Mouse (Mus musculus) kidney, adult 9 months (tissue): ENCODE measurements around the gene Acap1.

Source experiments
- DNase-seq: peaks from one replicate; pipeline ENCODE4 v3.0.0; 2022

The Acap1 gene

DNA sequence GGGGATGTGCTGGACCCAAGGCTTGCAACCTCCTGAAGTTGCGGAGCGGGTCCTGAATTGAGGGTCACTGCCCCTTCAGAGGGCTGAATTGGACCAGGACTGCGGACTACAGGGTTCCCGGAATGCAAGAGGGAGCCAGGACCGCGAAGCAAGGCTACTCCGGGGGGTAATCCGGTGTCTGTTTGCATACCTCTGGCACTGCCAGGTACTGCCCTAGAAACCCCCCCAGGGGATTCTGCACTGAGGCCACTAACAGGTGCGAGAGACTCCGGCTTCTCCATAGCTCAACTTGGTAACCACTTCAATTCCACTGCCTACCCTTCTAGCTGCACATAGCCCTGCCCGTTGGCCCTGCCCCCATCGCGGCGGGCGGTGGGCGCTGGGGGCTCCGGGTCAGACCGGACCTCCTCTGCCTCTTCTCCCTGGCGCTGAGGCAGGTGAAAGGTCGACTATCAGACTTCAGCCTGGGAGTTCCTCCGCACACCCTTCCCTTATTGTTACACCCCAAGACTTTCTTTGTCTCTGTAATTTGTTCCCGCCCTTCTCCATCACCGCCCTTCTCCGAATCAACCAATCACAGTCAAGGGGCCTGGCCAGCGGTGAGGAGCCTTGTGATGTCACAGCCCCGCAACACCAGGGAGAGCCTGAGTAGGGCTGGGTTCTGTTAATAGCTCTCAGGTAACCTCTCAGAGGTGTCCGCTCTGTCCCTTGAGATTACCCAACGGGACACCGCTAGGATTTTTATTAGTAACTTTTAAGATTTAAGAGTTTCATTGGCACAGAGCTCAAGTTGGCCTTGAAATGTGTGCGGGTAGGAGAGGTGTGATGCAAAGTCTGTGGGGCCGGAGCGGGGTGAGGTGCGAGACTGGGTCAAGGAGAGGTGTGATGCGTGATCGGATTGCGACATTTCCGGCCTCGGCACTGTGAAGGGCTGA, 5.4 kb upstream of the Acap1 start, which contains the start of the genes 2810408A11Rik and Neurl4:
2810408A11Rik (minus strand) TSS at position 517 of the 935 bp plus-strand sequence.
Neurl4 (plus strand) TSS at position 602 of the 935 bp plus-strand sequence.
- DNase-seq = peak; percentile 96

DNA sequence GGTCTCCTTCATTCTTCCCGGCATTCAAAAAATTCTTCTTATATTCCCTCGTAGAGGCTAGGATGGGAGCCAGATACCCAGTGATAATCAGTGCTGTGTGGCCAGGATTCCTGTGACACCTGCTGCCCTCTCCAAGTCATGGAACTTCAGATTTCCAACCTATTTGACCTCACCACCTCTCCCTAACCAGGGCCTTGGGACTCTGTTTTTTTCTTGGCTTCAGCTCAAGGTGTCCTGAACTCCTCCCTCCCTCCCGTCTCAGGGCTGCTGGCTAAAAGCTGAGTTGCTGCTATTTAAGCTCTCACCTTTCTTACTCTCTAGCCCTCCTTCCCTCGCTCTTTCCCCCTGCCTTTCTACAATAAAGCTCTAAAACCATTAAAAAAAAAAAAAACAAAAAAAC, 4.5 kb upstream of the Acap1 start:
- DNase-seq = peak; percentile 66

DNA sequence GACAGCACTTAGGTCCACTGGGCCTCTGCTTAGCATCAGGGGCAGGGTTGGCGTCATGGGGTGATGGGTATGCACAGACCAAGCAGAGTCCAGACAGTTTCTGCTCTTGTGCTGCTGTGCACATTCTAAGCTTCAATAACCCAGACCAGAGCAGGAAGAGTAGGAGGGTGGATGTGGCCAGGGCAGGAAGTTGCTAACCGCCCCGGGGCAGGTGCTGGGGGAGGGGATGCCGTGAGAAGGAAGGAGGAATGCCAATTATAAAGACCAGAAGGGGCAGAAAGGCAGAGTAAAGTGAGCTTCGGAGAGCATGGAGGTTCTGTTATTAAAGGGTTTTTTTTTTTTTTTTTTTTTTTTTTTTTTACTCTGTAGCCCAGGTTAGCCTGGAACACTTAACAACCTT, 668 bp downstream of the Acap1 start:
- DNase-seq = peak; percentile 30

DNA sequence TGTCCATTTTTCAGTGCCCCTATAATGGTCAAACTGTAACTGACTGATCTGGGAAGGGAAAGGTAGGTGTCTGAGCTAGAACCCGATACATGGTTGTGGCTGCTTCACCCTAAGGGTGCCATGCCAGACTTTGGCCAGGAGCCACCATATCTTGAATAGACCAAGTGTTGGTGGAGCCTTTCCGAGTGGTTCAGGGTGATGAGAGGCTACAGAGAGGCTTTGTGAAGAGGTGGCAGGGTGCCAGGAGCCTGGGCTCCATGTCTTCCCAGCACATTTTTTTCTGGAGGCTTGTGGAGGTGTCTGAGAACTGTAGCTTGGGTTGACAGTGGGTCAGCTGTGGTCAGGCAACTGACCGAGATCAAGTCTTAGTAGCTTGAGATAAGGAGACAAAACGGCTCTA, 3.9 kb downstream of the Acap1 start:
- no peak for DNase-seq

DNA sequence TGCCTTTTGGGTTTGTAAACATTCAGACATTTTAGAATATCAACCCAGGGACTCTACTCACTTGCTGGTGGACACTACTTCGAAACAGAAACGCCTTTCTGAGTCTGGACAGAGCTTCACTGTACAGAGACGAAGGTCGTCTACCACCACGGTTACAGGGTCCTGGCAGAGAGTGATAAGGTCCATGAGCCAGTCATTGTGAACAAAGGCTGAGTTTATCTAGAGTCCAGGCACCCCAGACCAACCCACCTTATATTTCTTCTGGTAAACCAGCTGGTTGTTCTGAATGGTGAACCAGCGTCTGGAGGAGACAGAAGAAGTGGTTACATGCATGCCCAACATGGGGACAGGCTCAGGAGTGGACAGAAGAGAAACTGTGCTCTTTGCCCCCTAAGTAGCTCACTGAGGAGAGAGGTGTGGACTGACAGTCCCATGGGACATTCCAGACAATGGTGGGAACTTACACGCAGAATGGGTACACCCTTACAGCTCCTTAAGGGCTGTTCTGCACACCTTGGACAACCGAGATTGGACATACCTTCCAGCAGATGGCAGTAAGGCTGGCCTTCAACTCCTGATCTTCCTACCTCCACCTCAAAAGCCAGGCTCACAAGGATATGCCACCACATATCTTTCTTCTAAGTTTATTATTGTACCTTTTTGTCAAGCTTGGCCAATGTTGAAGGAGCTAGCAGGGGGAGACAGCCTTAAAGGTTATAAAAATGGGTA, 8.3 kb downstream of the Acap1 start:
- DNase-seq = peak; percentile 66

DNA sequence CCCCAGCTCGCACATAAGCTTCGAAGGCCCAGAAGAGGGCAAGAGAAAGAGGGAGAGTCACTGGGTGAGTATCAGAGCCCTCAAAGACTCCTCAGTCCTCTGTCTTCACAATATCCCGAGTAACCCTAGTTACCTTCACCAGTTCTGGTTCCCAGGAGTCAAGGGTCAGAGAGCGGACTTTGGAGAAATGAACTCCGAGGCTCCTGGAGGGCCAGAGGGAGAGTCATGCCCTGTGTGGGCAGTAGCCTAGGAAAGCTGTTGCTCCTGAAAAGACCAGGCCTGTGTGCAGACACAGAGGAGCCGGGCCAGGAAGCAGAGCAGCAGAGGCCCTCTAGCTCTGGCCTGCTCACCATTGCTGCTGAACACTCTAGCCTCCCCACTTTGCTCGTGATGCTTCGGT, 10.7 kb downstream of the Acap1 start:
- peak; percentile 65 for DNase-seq

DNA sequence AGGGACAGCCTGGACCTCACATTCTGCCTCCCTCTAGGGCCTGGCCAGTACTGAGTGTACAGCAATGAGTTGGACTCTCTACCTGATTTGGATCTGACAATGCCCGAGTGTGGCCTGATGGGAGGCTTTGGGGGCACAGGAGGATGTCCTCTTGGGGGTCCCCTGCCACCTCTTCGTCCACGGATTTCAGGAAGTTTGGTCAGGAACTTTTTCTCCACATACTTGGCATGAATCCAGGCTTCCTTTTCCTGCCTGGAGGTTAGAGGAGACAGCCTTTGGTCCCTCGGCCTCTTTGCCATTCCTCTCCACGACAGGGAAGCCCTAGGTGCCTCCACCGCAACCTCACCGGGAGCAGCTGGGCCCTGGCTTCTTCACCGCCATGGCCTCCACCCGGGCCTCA, 11.1 kb downstream of the Acap1 start:
- DNase-seq = peak; percentile 49

DNA sequence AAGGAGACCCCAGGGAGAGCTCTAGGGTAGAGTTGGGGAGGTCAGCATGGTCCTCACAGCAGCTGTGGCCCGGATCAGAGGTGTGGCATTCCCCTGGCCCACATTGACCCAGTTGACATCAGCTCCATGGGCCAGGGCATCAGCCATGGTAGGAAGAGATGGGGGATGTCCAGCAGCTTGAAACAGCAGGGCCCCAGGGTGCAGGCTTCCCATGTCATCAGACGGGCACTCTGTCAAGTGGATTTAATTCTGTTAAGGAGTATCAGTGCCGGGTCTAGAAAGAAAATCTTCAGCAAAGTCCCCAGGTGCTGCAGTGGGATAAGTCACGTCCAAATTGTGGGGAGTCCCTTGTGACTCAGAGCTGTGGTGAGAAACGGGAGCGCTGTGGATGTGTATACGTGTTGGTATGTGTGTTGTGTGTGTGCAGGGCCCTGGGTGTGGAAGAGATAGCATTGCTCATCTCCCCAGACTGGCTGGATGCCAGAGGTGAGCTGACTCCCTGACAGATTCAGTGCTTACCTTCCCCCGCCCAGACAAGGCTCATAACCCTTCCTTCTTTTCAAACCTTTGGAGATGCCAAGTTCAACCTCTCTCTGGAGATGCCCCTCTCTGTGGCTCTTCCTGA, 11.7 kb downstream of the Acap1 start:
- no peak for DNase-seq

DNA sequence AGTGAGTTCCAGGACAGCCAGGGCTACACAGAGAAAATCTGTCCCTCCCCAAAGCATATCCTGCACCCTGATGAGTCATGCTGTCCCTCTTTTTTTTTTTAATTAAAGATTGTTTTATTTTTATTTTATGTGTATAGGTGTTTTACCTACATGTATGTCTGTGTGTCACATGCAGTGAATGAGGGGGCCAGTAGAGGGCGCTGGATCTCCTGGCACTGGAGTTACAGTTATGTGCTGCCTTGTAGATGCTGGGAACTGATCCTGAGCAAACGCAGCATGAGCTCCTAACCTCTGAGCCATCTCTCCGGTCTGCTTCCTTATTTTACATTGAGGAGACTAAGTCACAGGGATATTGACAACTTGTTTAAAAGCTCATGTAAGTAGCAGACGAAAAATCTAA, 12.3 kb downstream of the Acap1 start:
- peak; percentile 50 for DNase-seq

DNA sequence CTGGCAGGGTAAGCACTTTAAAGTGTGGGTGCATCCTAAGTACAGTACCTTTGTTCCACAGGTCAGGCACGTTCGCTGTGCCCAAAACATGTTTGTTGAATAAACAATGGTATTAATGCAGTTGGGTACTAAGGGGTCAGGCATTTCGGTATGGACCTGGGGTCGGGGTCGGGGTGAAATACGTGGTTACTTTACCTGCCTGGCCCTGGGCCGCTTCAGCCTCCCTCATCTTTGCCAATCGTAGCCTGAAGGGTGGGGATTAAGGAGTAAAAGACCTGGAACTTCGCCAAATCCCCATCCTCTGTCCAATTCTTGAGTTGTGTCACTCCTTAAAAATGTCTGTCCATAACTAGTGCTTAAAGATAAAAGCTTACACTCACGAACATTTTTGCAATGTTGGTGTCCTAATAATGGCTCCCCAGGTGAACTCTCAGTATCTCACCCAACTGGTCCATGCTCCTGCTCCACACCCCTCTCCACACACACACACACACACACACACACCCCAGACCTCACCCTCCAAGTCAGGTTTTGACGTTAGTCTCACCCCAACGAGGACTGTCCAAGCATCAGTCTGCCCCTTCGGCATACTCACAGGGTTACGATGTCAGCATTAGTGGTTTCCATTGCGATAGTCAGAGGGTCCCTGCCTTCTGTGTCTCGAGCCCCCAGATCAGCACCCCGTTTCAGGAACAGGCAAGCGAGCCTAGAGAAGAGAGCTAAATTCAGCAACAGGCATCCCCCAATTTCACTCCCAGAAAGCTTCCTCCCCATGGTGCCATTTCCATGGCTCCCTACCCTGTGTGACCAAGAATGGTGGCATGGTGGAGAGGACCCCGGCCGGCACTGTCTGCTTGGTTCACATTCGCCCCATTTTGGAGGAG, 13.3 kb downstream of the Acap1 start:
- DNase-seq = no peak

DNA sequence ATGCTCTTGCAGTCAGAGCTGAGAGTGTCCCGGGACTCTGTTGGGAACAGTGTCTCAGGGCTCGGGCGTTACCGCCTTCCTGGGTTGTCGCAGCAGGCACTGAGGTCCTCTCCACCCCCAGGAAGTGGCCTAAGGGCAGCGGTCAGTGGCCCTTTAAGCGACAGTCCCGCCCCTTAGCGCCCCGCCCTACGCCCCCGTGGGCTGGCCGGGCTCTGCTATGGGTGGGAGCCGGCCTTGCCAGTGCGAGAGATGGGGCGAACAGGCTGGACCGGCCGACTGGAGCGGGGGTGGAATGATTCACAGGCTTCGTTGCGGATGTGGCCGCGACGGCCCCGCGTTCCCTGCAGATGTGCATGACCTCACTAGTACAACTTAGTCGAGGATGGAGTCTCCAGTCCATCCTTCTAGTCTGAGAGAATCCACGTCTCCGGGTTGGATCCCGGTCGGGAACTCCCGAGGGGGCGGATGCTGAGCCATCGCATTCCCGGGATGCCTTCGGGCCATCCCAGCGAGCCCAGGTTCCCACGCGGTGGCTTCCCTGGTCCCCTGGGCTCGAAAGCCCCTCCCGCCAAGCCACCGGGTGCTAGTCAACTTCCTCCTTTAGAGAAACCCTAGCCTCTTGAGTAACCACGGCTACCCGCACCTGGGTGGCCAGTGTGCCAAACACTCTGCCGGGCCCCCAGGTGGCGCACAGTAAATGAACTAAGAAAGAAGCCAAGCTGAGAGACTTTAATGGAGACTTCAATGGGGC, 14.3 kb downstream of the Acap1 start, which contains the start of gene Kctd11:
Kctd11 (minus strand) TSS at position 554 of the 751 bp plus-strand sequence.
- DNase-seq = peak; percentile 94

DNA sequence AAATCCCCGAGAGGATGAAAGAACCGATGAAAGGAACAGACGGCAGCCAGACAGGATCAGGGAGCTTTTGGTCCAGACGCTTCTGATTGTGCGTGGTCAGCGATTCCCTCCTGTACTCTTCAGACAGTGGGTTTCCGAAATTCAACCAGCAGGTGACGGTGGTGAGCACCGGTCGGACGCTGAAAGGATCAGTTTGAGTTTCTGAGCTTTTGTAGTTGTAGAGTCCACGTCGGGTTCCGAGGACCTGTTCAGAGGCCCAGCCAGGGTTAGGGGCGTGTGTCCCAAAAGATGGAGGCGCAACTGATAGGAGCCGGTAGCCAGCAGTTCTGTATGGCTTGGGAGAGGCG, 14.9 kb downstream of the Acap1 start:
- peak; percentile 88 for DNase-seq

DNA sequence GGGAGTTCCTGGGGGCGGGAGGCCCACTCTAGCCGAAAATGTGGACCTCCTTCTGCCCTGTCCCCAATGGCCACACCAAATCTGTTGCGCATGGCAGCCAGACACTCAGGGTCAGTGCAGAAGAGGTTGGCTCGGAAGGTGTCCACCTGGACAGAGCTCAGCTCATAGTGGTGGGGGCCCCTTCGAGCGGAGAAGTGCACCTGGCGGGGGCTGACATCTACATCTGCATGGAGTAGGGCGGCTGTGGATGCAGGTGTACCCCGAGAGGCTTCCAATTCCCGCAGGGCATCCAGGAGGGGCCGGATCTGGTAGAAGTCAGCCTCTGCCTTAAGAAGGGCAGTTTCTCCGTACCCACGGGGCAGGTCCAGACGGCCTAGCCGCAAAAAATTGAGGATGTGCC, 15.6 kb downstream of the Acap1 start:
- no peak for DNase-seq

DNA sequence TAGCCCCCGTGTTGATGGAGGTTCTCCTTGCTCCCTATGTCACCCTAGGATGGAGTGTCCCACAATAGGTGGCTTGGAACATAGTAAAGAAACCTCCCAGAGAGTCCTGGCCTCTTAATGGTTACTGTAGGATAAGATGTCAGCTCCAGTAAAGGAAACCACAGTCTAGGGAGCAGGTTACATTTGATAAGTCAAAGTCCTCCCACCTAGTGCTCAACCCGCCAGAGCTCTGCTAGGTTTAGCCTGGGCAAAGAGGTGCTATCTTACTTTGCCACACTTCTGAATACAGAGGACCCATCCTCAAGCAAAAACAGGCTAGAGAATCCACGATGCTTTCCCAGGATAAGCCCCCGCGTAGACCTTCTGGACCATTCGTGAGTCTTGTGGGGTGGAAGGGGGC, 16.4 kb downstream of the Acap1 start:
- DNase-seq = no peak

DNA sequence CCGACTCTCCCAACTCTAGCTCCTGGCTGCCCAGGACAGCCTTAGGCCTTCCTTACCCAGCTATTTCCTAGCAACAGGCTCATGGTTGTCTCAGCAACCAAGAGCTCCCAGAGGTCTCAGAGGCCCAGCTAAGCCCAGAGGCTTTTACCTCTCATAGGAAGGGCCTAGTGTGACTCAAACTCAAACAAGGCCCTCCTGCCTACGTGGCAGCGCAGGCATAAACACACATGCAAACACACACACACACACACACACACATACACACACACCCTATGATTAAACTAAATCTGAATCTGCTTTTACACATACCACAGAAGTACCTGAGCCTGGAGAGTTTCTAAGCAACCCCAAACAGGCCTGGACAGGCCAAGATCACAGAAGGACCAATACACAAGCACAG, 16.9 kb downstream of the Acap1 start:
- no peak for DNase-seq

DNA sequence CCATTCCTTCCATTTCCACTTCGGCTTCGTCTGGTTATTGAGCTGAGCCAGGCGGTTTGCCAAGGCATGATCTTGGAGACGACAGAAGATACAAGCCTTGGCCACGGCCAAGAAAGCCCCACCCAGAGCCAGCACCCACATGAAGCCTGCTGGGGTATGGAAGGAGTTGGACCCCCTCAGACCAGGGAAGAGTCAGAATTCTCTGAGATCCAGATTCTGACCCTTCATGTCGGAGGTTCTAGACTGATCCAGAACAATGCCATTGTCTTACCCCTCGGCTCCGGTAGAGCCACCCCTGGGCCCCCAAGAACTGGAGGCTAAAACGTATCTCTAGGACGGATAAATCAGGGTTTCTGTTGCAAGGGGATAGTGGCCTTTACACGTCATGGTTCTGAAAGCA, 17.5 kb downstream of the Acap1 start, which contains the start of gene Tmem95:
Tmem95 (minus strand) TSS at position 141 of the 400 bp plus-strand sequence.
- no peak for DNase-seq

DNA sequence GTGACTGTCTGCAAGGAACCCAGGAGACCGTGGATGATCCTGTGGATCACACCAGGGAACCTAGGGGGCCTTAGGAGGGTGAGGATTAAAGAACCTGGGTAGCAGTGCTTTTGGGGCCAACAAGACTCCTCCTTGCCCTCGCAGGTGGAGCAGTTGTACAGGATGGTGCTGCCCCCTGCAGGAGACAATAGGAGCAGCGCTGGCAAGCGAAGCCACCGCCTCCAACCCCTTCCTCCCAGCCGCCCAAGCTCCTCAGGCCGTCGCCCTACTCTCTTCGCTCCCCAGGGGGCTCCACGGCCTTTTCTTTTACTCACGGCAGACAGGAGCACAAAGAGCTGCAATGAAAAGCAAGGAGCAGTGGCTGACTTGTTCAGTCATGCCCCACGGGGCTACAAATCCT, 18.5 kb downstream of the Acap1 start:
- peak; percentile 87 for DNase-seq

DNA sequence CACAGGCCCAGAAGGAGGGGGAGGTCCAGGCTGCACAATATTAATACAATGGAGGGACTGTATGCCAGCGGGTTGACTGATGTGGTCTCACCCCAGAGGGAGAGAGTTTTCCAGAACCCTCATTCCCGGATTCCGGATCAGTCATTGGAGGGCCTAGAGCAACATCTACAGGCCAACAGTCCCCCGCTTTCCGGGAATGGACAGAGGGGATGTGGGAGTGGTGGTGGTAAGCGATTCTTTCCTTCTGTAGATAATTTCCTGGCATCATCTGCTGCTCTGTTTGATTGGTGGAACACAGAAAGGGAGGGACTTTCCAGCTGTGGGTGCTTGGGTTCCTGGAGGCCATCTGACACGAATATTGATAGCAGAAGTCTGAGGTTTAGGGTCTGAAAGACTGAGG, 19.2 kb downstream of the Acap1 start:
- peak; percentile 54 for DNase-seq

DNA sequence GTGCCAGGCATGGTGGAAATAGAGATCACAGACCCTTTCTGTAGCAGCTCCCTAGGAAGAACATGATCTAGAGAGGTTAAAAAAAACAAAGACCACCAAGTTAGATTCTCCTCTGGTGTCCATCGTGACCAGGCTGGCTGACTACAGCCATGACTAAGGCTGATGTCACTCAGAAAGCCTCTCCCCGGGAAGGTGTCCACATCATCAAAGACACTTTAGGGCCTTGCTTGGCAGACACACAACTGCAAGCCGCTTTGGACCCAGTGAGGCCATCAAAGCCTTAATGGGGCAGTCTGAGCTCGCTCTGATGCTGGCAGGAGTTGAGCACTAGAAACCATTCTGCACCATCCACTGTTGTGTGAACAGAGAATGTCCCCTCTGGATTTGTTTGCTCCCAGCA, 22.9 kb downstream of the Acap1 start:
- no peak for DNase-seq

DNA sequence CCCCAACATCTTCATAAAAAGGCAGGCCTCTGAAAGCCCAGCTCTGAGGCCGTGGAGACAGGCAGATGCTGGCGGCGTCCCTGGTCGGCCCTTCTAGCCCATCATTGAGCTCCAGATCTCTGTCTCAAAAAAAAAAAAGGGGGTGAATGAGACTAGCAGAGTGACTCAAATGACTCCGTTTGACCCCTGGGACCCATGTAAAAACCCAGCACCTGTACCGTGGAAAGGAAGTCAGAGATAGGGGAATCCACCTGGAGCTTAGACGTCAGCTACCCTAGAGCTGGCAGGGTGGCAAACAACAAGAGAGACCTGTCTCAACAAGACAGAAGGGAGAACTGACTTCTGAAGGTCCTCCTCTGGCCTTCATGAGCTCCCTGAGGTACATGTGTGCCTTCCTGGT, 23.5 kb downstream of the Acap1 start:
- DNase-seq = no peak

DNA sequence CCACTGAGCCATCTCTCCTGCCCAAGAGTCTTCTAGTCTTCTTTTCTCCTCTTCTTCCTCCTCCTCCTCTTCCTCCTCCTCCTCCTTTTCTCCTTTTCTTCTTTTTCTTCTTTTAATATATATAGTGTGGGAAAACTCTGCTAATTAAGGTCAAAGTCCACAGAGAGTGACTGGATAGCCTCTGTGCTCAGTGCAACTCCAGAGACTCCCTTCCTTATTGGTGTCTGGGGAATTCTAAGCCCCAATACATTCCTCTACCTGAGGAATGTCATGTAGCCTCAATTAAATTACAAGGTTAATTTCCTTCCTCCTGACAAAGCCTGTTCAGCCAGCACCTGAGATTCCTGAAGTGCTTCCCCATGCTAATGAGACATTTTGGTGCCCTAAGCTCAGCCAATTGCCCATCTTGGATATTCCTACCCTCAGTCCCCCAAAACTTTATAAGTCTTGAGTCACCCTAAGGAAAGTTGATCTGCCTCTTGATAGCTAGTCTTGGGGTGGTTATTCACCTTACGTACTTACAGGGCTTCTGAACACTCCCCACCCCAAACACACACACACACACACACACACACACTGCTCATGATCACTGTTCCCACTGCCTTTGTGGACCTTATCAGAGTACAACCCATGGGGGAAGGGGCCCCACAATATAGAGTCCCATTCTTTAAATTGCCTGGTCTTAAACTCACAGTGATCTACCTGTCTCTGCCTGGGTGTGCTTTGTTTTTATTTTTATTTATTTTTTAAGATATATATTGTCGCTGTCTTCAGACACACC, 24.9 kb downstream of the Acap1 start:
- DNase-seq = no peak
